Mouse (Mus musculus) myocyte (in vitro differentiated cells): ENCODE data around the gene Dock2.

ENCODE experiments used
- E2F4 ChIP-seq: IDR thresholded peaks from one replicate; pipeline ENCODE4 v1.6.1; 2011; ENCODE audit warnings: mild to moderate bottlenecking, control low read depth, moderate library complexity; ENCODE audit not compliant: insufficient read depth
- POLR2A ChIP-seq: IDR thresholded peaks from one replicate; pipeline ENCODE4 v1.6.1; 2011; ENCODE audit warnings: low read depth, mild to moderate bottlenecking, control low read depth, moderate library complexity; ENCODE audit not compliant: insufficient read length
- POLR2AphosphoS2 ChIP-seq: IDR thresholded peaks from one replicate; pipeline ENCODE4 v1.6.1; 2011; ENCODE audit warnings: low read depth, control low read depth; ENCODE audit not compliant: insufficient read length
- TCF12 ChIP-seq: IDR thresholded peaks from one replicate; pipeline ENCODE4 v1.6.1; 2011; ENCODE audit warnings: mild to moderate bottlenecking, control low read depth; ENCODE audit not compliant: poor library complexity, insufficient read depth, severe bottlenecking
- USF1 ChIP-seq: IDR thresholded peaks from one replicate; pipeline ENCODE4 v1.6.1; 2011; ENCODE audit warnings: low read depth, mild to moderate bottlenecking, control low read depth, moderate library complexity

DNA sequence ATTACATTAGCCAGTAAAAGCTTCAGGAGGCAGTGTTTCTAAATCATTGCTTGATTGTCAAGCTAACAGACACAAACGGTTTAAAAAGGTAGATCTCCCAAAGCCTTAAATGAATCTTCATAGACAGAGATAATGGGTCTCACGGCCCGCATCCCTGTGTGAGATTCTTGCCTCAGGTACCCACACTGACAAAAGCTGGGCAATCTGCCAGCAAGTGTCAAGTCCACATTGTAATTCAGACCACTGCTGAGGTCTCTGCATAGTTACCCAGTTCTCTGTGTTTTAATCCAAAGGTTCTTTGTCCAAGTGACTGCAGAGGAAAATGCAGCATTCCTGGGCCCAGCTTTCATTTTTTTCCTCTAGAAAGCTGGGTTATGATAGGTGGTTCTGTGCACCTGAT lies 315.1 kb downstream of the Dock2 start:
- TF ChIP-seq POLR2A, result no peak
- no peak for TF ChIP-seq TCF12
- TF ChIP-seq USF1, result no peak
- no peak for TF ChIP-seq E2F4
- TF ChIP-seq POLR2AphosphoS2, result no peak
